Mouse (Mus musculus): ENCODE results near the gene Patj. TPM values are rescaled to one million over a fixed set of nuclear protein-coding genes. Genes with fewer than 3 reads are reported as not detected.
A peak's percentile ranks its signal among the peaks of the same experiment; 100 is the strongest.

Gene Patj
- polyA plus RNA-seq, 1 experiment from 2014 or later, result 6.7 TPM

DNA sequence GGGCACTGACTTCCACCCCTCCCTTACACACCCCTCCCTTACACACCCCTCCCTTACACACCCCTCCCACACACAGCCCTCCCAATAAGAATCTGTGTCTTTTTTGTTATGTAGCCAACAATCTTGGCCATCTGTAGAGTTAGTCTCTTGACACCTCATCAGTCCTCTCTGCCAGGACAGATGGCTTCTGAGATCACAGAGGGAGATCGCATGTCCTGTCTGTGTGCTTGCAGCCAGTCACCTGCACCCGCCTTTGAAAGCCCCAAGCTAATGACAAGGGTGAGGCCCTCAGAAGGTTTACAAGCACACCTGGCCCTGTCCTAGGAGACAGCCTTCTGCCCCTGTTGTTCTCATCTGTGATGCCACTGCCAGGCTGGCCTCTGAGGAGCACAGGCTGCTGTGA lies 258.8 kb downstream of the Patj start:
- H3K27ac ChIP-seq, result no peak overlapping the region
- no peaks in the 10 kb centered on the region for H3K9me3 ChIP-seq
- 44% methylated on average over 2 of the region's 2 CpGs for WGBS
- H3K4me2 ChIP-seq, result no peak overlapping the region
- ATAC-seq (ENCODE audit: low FRiP score), result peak; percentile 49; the same call in 1 of the 2 replicates
- H3K4me3 ChIP-seq, result no peak overlapping the region
- H3K36me3 ChIP-seq, result peaks cover 5% of the 10 kb centered on the region; the same call in 1 of the 2 replicates
- no peak overlapping the region for H3K9ac ChIP-seq
- H3K27me3 ChIP-seq, result no peaks in the 10 kb centered on the region
- H3K4me1 ChIP-seq (replicated peaks), result 0 out of 2 replicates have a peak, but pooled peaks cover 4% of the 10 kb centered on the region

- H3K36me3 ChIP-seq, result peaks cover 5% of the 10 kb centered on the region; the same call in 1 of the 2 replicates
- H3K9me3 ChIP-seq, result no peaks in the 10 kb centered on the region
- no peak overlapping the region for H3K4me3 ChIP-seq
- ATAC-seq (ENCODE audit: low FRiP score), result no peak
- 0 out of 2 replicates have a peak, but pooled peaks cover 4% of the 10 kb centered on the region for H3K4me1 ChIP-seq (replicated peaks)
- WGBS, result 90% methylated on average over 1 of the region's 1 CpGs
- no peak overlapping the region for H3K4me2 ChIP-seq
- no peaks in the 10 kb centered on the region for H3K27me3 ChIP-seq
- H3K27ac ChIP-seq, result no peak overlapping the region
- H3K9ac ChIP-seq, result no peak overlapping the region
Measured at GRCm38 (mm10) chr4:98656759-98657158, 261.2 kb downstream of the Patj start.

- Histone ChIP-seq H3K36me3 (peaks cover 7% of the 10 kb centered on the region; the same call in 1 of the 2 replicates), H3K4me2 (no peak overlapping the region), H3K27me3 (no peaks in the 10 kb centered on the region), H3K4me1 (replicated peaks) (0 out of 2 replicates have a peak, but pooled peaks cover 4% of the 10 kb centered on the region), H3K9ac (no peak overlapping the region), H3K27ac (no peak overlapping the region), H3K4me3 (no peak overlapping the region), H3K9me3 (peaks cover 8% of the 10 kb centered on the region; the same call in 1 of the 2 replicates)
- WGBS, result 76% methylated on average over 2 of the region's 2 CpGs
- ATAC-seq (ENCODE audit: low FRiP score), result no peak
Measured at GRCm38 (mm10) chr4:98659032-98659431, 263.4 kb downstream of the Patj start.

GRCm38 (mm10) chr4:98660534-98660933 lies 264.9 kb downstream of the Patj start:
- 80% methylated on average over 2 of the region's 2 CpGs for WGBS
- Histone ChIP-seq H3K27me3 (no peaks in the 10 kb centered on the region), H3K9ac (no peak overlapping the region), H3K9me3 (peaks cover 8% of the 10 kb centered on the region; the same call in 1 of the 2 replicates), H3K27ac (no peak overlapping the region), H3K4me3 (no peak overlapping the region), H3K36me3 (peaks cover 7% of the 10 kb centered on the region; the same call in 1 of the 2 replicates), H3K4me2 (no peak overlapping the region), H3K4me1 (replicated peaks) (no peaks in the 10 kb centered on the region)
- ATAC-seq (ENCODE audit: low FRiP score), result no peak

DNA sequence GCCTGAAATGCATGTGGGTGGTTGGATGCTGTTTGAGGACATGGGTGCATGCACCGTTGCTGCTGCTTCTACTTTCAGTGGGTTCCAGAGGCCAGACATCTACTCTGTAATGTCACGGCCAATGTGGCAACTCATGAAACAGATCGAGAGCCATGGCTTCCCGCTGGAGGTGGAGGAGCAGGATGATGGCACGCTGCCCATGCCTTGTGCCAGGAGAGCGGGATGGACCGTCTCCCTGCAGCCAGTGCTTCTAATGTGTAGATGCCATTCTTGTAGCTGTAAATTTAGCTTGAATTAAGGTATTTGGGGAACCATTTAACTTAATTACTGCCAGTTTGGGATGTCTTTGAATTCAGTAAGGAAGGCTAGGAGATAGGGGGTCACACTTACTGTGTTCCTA lies 270.3 kb downstream of the Patj start:
- Histone ChIP-seq H3K27ac (no peak overlapping the region), H3K4me2 (no peak overlapping the region), H3K4me3 (no peak overlapping the region), H3K9me3 (peaks cover 8% of the 10 kb centered on the region; the same call in 1 of the 2 replicates), H3K9ac (no peak overlapping the region), H3K27me3 (no peaks in the 10 kb centered on the region), H3K4me1 (replicated peaks) (no peaks in the 10 kb centered on the region), H3K36me3 (peaks cover 7% of the 10 kb centered on the region; the same call in 1 of the 2 replicates)
- ATAC-seq (ENCODE audit: low FRiP score), result no peak
- WGBS, result 93% methylated on average over 7 of the region's 7 CpGs

- Histone ChIP-seq H3K9me3 (peaks cover 8% of the 10 kb centered on the region; the same call in 1 of the 2 replicates), H3K36me3 (peaks cover 7% of the 10 kb centered on the region; the same call in 1 of the 2 replicates), H3K27ac (no peak overlapping the region), H3K9ac (no peak overlapping the region), H3K4me1 (replicated peaks) (no peaks in the 10 kb centered on the region), H3K4me2 (no peak overlapping the region), H3K4me3 (no peak overlapping the region), H3K27me3 (no peaks in the 10 kb centered on the region)
- no peak for ATAC-seq (ENCODE audit: low FRiP score)
- WGBS, result 96% methylated on average over 1 of the region's 1 CpGs
Measured at GRCm38 (mm10) chr4:98666451-98666850, 270.9 kb downstream of the Patj start.

DNA sequence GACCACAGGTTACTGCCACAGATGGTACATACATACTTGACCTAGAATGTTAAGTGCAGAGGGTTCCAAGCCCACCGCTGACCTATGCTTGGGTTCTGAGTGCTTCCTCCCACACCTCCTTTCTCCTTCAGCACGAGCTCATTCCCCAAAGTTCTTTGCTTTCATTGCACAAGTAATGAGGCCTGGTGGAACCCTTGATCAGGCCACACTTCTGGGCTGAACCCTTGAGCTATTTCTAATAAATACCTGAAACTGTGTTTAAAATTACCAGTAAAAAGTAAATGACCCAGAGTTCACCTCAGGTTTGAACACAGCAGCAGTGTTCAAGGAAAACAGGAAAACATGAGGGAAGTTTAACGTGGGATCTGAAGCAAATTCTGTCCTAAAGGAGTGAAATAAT lies 271.4 kb downstream of the Patj start:
- peaks cover 8% of the 10 kb centered on the region; the same call in 1 of the 2 replicates for H3K9me3 ChIP-seq
- ATAC-seq (ENCODE audit: low FRiP score), result no peak
- no peak overlapping the region for H3K4me2 ChIP-seq
- H3K4me3 ChIP-seq, result no peak overlapping the region
- 83% methylated on average over 3 of the region's 3 CpGs for WGBS
- no peaks in the 10 kb centered on the region for H3K4me1 ChIP-seq (replicated peaks)
- H3K27ac ChIP-seq, result no peak overlapping the region
- peaks cover 7% of the 10 kb centered on the region; the same call in 1 of the 2 replicates for H3K36me3 ChIP-seq
- no peak overlapping the region for H3K9ac ChIP-seq
- H3K27me3 ChIP-seq, result no peaks in the 10 kb centered on the region

DNA sequence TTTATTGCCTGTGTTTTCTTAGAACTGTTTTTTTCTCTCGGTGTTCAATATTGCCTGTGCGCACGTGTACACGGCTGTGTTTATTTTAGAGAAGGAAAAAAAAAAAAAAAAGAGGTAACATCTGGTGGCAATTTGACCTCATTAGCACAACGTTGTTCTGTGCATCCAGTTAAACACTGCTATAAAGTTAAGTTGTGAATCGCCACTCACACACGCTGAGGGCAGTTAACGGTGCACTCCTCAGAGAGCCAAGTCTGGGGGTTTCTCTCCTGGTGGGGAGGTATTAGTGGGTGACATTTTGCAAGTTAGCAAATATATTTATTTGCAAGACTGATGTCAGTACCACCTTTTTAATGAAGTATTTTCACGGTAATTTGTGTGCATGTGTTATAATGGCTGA lies 281.9 kb downstream of the Patj start:
- no peaks in the 10 kb centered on the region for H3K27me3 ChIP-seq
- peaks cover 12% of the 10 kb centered on the region; the same call in 1 of the 2 replicates for H3K4me1 ChIP-seq (replicated peaks)
- no peak overlapping the region for H3K4me3 ChIP-seq
- ATAC-seq (ENCODE audit: low FRiP score), result no peak
- no peak overlapping the region for H3K9ac ChIP-seq
- H3K9me3 ChIP-seq, result no peaks in the 10 kb centered on the region
- H3K36me3 ChIP-seq, result no peaks in the 10 kb centered on the region
- H3K4me2 ChIP-seq, result no peak overlapping the region
- no peak overlapping the region for H3K27ac ChIP-seq
- 62% methylated on average over 9 of the region's 9 CpGs for WGBS

DNA sequence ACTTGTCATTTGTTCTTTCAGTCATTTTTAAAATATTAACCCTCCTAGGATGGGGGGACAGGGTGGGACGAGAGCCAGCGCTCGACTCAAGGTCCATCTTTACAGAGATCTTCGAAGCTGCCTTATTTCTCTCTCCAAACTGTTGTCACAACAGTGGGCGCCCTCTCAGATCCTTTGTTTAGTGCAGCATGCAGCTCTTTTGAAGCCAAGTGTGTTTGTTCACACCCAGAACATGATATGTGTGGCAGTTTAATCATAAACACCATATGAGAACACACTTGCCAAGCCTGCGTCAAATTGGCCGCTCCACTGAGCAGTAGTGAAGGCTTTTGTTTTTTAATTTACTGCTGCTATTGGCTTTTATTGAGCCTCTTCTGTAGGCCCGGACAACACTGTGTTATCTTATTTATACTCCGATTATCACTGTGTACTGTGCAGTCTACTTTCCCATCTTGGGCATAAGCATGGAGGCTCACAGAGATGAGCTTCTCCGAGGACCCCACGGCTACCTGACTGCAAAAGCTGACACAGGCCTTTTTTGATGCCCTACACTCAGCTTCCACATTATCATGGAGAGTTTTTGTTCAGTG lies 291.2 kb downstream of the Patj start:
- 72% methylated on average over 11 of the region's 11 CpGs for WGBS
- no peaks in the 10 kb centered on the region for H3K27me3 ChIP-seq
- H3K27ac ChIP-seq, result peak overlapping the region; percentile 55
- no peak overlapping the region for H3K4me2 ChIP-seq
- no peaks in the 10 kb centered on the region; the same call in 1 of the 2 replicates for H3K36me3 ChIP-seq
- peaks cover 22% of the 10 kb centered on the region for H3K4me1 ChIP-seq (replicated peaks)
- ATAC-seq (ENCODE audit: low FRiP score), result peak; percentile 29; the same call in 1 of the 2 replicates
- no peak overlapping the region for H3K9ac ChIP-seq
- H3K9me3 ChIP-seq, result no peaks in the 10 kb centered on the region
- no peak overlapping the region for H3K4me3 ChIP-seq

GRCm38 (mm10) chr4:98688116-98688515 lies 292.5 kb downstream of the Patj start:
- peak; percentile 47 for ATAC-seq (ENCODE audit: low FRiP score)
- Histone ChIP-seq H3K9me3 (no peaks in the 10 kb centered on the region), H3K4me3 (0 out of 2 replicates have a peak overlapping the region, but pooled peaks have one; percentile 2), H3K36me3 (no peaks in the 10 kb centered on the region; the same call in 1 of the 2 replicates), H3K4me2 (peak overlapping the region; percentile 26), H3K27ac (peak overlapping the region; percentile 69), H3K4me1 (replicated peaks) (peaks cover 22% of the 10 kb centered on the region), H3K9ac (no peak overlapping the region), H3K27me3 (no peaks in the 10 kb centered on the region)
- 42% methylated on average over 11 of the region's 11 CpGs for WGBS

DNA sequence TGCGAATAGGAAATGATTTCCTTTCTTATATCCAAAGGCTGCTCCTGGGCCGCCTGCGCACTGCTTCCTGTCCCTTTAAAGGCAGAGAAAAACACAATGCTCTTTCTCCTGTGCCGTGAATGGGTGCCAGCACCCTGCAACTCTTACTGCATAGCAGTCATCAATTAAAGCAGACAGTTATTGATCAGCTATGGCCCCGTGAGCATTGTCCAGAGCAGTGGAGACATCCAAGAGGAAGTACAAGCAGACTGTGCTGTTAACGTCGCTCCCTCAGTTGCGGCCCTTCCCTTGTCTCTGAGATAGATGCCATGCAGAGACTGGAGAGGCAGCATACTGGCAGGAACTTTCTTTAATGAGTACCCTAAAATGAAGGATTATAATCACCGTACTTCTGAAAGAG lies 292.9 kb downstream of the Patj start:
- ATAC-seq (ENCODE audit: low FRiP score), result peak; percentile 55; the same call in 1 of the 2 replicates
- Histone ChIP-seq H3K4me2 (peak overlapping the region; percentile 26), H3K9ac (peak overlapping the region; percentile 26; the same call in 1 of the 2 replicates), H3K9me3 (no peaks in the 10 kb centered on the region), H3K4me1 (replicated peaks) (peaks cover 22% of the 10 kb centered on the region), H3K36me3 (no peaks in the 10 kb centered on the region; the same call in 1 of the 2 replicates), H3K4me3 (0 out of 2 replicates have a peak overlapping the region, but pooled peaks have one; percentile 2), H3K27me3 (no peaks in the 10 kb centered on the region), H3K27ac (peak overlapping the region; percentile 69)
- WGBS, result 44% methylated on average over 9 of the region's 9 CpGs

GRCm38 (mm10) chr4:98689988-98690387 lies 294.4 kb downstream of the Patj start:
- H3K4me1 ChIP-seq (replicated peaks), result peaks cover 22% of the 10 kb centered on the region
- H3K4me3 ChIP-seq, result no peak overlapping the region
- no peak for ATAC-seq (ENCODE audit: low FRiP score)

More at GRCm38 (mm10) chr4:98689988-98690387, 294.4 kb downstream of the Patj start:
- Histone ChIP-seq H3K9me3 (no peaks in the 10 kb centered on the region), H3K9ac (no peak overlapping the region), H3K27me3 (no peaks in the 10 kb centered on the region), H3K4me2 (no peak overlapping the region), H3K27ac (no peak overlapping the region), H3K36me3 (no peaks in the 10 kb centered on the region; the same call in 1 of the 2 replicates)
- 90% methylated on average over 1 of the region's 1 CpGs for WGBS

All from hindbrain, embryonic 13.5 days (tissue).